Mouse (Mus musculus): ENCODE data around the gene Bcl3. TPM values are rescaled to one million over a fixed set of nuclear protein-coding genes. Genes with fewer than 3 reads are reported as not detected.

Gene Bcl3
- polyA plus RNA-seq, 1 experiment = 0.18 TPM

- no peaks in the 10 kb centered on the region for H3K36me3 ChIP-seq (ENCODE audit: control insufficient read depth)
- peak overlapping the region; percentile 37 for H3K4me3 ChIP-seq (replicated peaks)
- TF ChIP-seq GATA1 (IDR thresholded peaks at IDR 0.05; ENCODE audit: low read length) (no peak), TAL1 (IDR thresholded peaks at IDR 0.05; ENCODE audit: low read length) (no peak)
- peaks cover 40% of the 10 kb centered on the region for H3K27me3 ChIP-seq (ENCODE audit: control insufficient read depth)
- H3K9me3 ChIP-seq (ENCODE audit: control insufficient read depth, low read length) = no peaks in the 10 kb centered on the region
- H3K4me1 ChIP-seq (ENCODE audit: control insufficient read depth) = peaks cover 10% of the 10 kb centered on the region
Observed at GRCm38 (mm10) chr7:19769434-19770374, 52.9 kb downstream of the Bcl3 start.

GRCm38 (mm10) chr7:19769001-19769400 is 53.6 kb downstream of the Bcl3 start:
- no peak for TF ChIP-seq GATA1 (IDR thresholded peaks at IDR 0.05; ENCODE audit: low read length)
- no peak for TF ChIP-seq TAL1 (IDR thresholded peaks at IDR 0.05; ENCODE audit: low read length)
- Histone ChIP-seq H3K36me3 (ENCODE audit: control insufficient read depth) (no peaks in the 10 kb centered on the region), H3K4me1 (ENCODE audit: control insufficient read depth) (peaks cover 10% of the 10 kb centered on the region), H3K27me3 (ENCODE audit: control insufficient read depth) (peaks cover 40% of the 10 kb centered on the region), H3K9me3 (ENCODE audit: control insufficient read depth, low read length) (no peaks in the 10 kb centered on the region), H3K4me3 (replicated peaks) (no peak overlapping the region)

DNA sequence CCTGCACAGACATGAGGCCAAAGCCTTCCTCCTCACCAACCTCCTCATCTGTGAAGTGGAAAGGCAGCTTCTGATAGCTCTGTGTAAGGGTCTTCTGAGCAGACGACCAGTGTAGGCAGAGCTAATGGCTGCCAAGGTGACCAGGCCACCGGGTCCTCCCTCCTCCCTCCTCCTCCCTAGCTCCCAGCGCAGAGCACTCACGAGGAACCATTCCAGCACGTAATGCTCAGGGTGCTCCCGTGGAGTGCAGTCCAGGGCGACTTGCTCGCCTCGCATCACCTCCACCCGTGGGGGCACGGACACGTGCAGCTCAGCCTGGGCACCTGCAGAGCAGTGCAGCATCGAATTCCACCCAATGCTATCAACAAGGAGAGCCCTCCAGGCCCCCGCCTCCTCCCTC is 54.3 kb downstream of the Bcl3 start:
- Histone ChIP-seq H3K36me3 (ENCODE audit: control insufficient read depth) (no peaks in the 10 kb centered on the region), H3K9me3 (ENCODE audit: control insufficient read depth, low read length) (no peaks in the 10 kb centered on the region), H3K4me3 (replicated peaks) (no peak overlapping the region), H3K4me1 (ENCODE audit: control insufficient read depth) (peaks cover 10% of the 10 kb centered on the region), H3K27me3 (ENCODE audit: control insufficient read depth) (peaks cover 40% of the 10 kb centered on the region)
- no peak for TF ChIP-seq GATA1 (IDR thresholded peaks at IDR 0.05; ENCODE audit: low read length)
- TF ChIP-seq TAL1 (IDR thresholded peaks at IDR 0.05; ENCODE audit: low read length) = no peak

DNA sequence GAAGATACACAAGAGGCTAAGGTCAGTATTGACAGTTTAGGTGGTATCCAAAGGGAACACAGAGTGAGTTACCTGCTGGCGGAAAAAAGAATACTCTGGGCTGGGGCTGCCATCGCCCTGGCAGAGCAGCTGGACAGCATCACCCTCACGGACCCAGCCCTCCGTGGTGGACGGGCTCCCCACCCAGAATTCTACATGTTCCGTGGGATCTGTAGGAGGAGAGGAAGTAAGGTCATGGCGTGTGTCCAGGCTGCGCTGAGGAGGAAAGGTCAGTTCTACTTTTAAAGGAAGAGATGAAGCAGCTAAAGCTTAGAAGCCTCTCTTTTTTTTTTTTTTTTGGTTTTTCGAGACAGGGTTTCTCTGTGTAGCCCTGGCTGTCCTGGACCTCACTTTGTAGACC is 58.0 kb downstream of the Bcl3 start:
- H3K4me1 ChIP-seq (ENCODE audit: control insufficient read depth) = peaks cover 2% of the 10 kb centered on the region; the same call in 1 of the 2 replicates
- H3K36me3 ChIP-seq (ENCODE audit: control insufficient read depth) = no peaks in the 10 kb centered on the region
- TF ChIP-seq GATA1 (IDR thresholded peaks at IDR 0.05; ENCODE audit: low read length) = no peak
- no peak for TF ChIP-seq TAL1 (IDR thresholded peaks at IDR 0.05; ENCODE audit: low read length)
- no peak overlapping the region for H3K4me3 ChIP-seq (replicated peaks)
- H3K9me3 ChIP-seq (ENCODE audit: control insufficient read depth, low read length) = no peaks in the 10 kb centered on the region
- peaks cover 13% of the 10 kb centered on the region for H3K27me3 ChIP-seq (ENCODE audit: control insufficient read depth)

DNA sequence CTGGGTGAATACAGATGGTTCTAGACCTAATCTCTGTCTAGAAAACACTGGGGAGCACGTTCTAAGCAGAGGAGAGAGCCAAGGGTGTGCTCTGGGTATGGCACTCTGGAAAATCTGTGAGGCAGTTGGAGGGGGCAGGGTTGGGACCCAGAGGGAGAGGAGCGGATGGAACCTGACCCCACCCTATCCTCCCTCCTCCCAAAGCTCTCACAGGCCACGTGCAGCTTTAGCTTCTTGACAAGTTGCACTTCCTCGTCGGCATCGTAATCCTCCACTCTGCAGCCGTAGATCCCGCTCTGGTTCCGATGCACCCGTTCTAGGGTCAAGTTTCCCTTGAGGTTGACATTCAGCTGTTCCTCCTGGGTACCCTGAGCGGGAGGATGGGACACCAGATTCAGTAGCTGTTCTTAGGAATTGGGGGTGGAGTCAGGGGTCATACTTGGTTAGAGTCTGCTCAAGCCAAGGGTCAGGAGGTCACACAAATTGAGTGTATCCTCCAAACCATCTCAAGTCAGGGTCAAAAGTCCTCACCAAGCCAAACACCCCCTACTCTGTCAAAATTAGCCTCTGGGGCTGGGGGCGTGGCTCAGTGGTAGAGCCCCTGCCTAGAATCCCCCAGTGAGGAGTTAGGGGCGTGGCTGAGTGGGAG is 58.6 kb downstream of the Bcl3 start:
- no peaks in the 10 kb centered on the region for H3K4me1 ChIP-seq (ENCODE audit: control insufficient read depth)
- H3K9me3 ChIP-seq (ENCODE audit: control insufficient read depth, low read length) = no peaks in the 10 kb centered on the region
- no peaks in the 10 kb centered on the region for H3K36me3 ChIP-seq (ENCODE audit: control insufficient read depth)
- no peak for TF ChIP-seq TAL1 (IDR thresholded peaks at IDR 0.05; ENCODE audit: low read length)
- no peak for TF ChIP-seq GATA1 (IDR thresholded peaks at IDR 0.05; ENCODE audit: low read length)
- peaks cover 7% of the 10 kb centered on the region for H3K27me3 ChIP-seq (ENCODE audit: control insufficient read depth)
- H3K4me3 ChIP-seq (replicated peaks) = no peak overlapping the region

GRCm38 (mm10) chr7:19762283-19762682 is 60.3 kb downstream of the Bcl3 start:
- no peaks in the 10 kb centered on the region for H3K27me3 ChIP-seq (ENCODE audit: control insufficient read depth)
- no peaks in the 10 kb centered on the region for H3K9me3 ChIP-seq (ENCODE audit: control insufficient read depth, low read length)
- H3K4me3 ChIP-seq (replicated peaks) = no peak overlapping the region
- H3K4me1 ChIP-seq (ENCODE audit: control insufficient read depth) = no peaks in the 10 kb centered on the region
- TF ChIP-seq TAL1 (IDR thresholded peaks at IDR 0.05; ENCODE audit: low read length) = no peak
- no peak for TF ChIP-seq GATA1 (IDR thresholded peaks at IDR 0.05; ENCODE audit: low read length)
- H3K36me3 ChIP-seq (ENCODE audit: control insufficient read depth) = no peaks in the 10 kb centered on the region

GRCm38 (mm10) chr7:19760021-19760420 is 62.5 kb downstream of the Bcl3 start:
- peaks cover 11% of the 10 kb centered on the region for H3K27me3 ChIP-seq (ENCODE audit: control insufficient read depth)
- no peaks in the 10 kb centered on the region for H3K9me3 ChIP-seq (ENCODE audit: control insufficient read depth, low read length)
- no peak overlapping the region for H3K4me3 ChIP-seq (replicated peaks)
- H3K4me1 ChIP-seq (ENCODE audit: control insufficient read depth) = no peaks in the 10 kb centered on the region
- no peaks in the 10 kb centered on the region for H3K36me3 ChIP-seq (ENCODE audit: control insufficient read depth)
- TF ChIP-seq GATA1 (IDR thresholded peaks at IDR 0.05; ENCODE audit: low read length) (no peak), TAL1 (IDR thresholded peaks at IDR 0.05; ENCODE audit: low read length) (no peak)

GRCm38 (mm10) chr7:19758623-19759022 is 63.9 kb downstream of the Bcl3 start:
- Histone ChIP-seq H3K9me3 (ENCODE audit: control insufficient read depth, low read length) (no peaks in the 10 kb centered on the region), H3K4me1 (ENCODE audit: control insufficient read depth) (no peaks in the 10 kb centered on the region), H3K36me3 (ENCODE audit: control insufficient read depth) (no peaks in the 10 kb centered on the region), H3K4me3 (replicated peaks) (no peak overlapping the region), H3K27me3 (ENCODE audit: control insufficient read depth) (peaks cover 11% of the 10 kb centered on the region)
- TF ChIP-seq TAL1 (IDR thresholded peaks at IDR 0.05; ENCODE audit: low read length) = no peak
- no peak for TF ChIP-seq GATA1 (IDR thresholded peaks at IDR 0.05; ENCODE audit: low read length)

Other genes with a start within 250 kb of the Bcl3 start
- 0.14 and 0.16 TPM in 2 replicates for gene Zfp296, start 245.5 kb downstream of the Bcl3 start, polyA plus RNA-seq (2012)
- gene Gemin7, start 245.2 kb downstream of the Bcl3 start, polyA plus RNA-seq (2012) = 12.9 and 13.5 TPM in 2 replicates
- gene Clasrp, start 218.3 kb downstream of the Bcl3 start, polyA plus RNA-seq (2012) = 10.2 and 11.9 TPM in 2 replicates
- gene Relb, start 193.3 kb downstream of the Bcl3 start, polyA plus RNA-seq (2012) = 0.32 and 0.48 TPM in 2 replicates
- gene Clptm1, start 157.7 kb downstream of the Bcl3 start, polyA plus RNA-seq (2012) = 15.2 and 16.7 TPM in 2 replicates
- 0.32 and 0.99 TPM in 2 replicates for gene Apoc2, start 144.8 kb downstream of the Bcl3 start, polyA plus RNA-seq (2012)
- gene Gm44805, start 141.3 kb downstream of the Bcl3 start, polyA plus RNA-seq (2012) = not detected in 2 replicates
- 0.10 and 0.20 TPM in 2 replicates for gene Apoc4, start 141.3 kb downstream of the Bcl3 start, polyA plus RNA-seq (2012)
- gene Apoc1, start 130.1 kb downstream of the Bcl3 start, polyA plus RNA-seq (2012) = 0.94 and 1.3 TPM in 2 replicates
- gene Apoe, start 123.6 kb downstream of the Bcl3 start, polyA plus RNA-seq (2012) = 12.1 and 14.3 TPM in 2 replicates
- gene Tomm40, start 107.3 kb downstream of the Bcl3 start, polyA plus RNA-seq (2012) = 12.7 and 13.1 TPM in 2 replicates
- gene Nectin2, start 72.3 kb downstream of the Bcl3 start, polyA plus RNA-seq (2012) = 0.13 and 0.15 TPM in 2 replicates
- 0.02 TPM in 1 of 2 replicates, not detected in the other for gene Bcam, start 51.8 kb downstream of the Bcl3 start, polyA plus RNA-seq (2012)
- gene Cblc, start 26.0 kb downstream of the Bcl3 start, polyA plus RNA-seq (2012) = not detected in 2 replicates
- gene Gm19345, start 29.2 kb upstream of the Bcl3 start, polyA plus RNA-seq (2012) = not detected in 2 replicates
- not detected in 2 replicates for gene Ceacam16, start 38.5 kb upstream of the Bcl3 start, polyA plus RNA-seq (2012)
- gene Ceacam19, start 65.2 kb upstream of the Bcl3 start, polyA plus RNA-seq (2012) = not detected in 2 replicates
- 0.02 and 0.04 TPM in 2 replicates for gene Pvr, start 98.4 kb upstream of the Bcl3 start, polyA plus RNA-seq (2012)
- gene Igsf23, start 128.0 kb upstream of the Bcl3 start, polyA plus RNA-seq (2012) = not detected in 2 replicates
- not detected in 2 replicates for gene Ceacam20, start 142.6 kb upstream of the Bcl3 start, polyA plus RNA-seq (2012)
- gene Nlrp9b, start 168.7 kb upstream of the Bcl3 start, polyA plus RNA-seq (2012) = not detected in 2 replicates